ENCODE assay signal across 8 mouse cellular contexts in genomic region chr1:74600501-74601266, GRCm38 (mm10). TPM values are rescaled to one million over a fixed set of nuclear protein-coding genes. Genes with fewer than 3 reads are reported as not detected.
A peak's percentile ranks its signal among the peaks of the same experiment; 100 is the strongest.
DNase-seq lines count a peak whose midpoint lies in the region; ATAC-seq and TF ChIP-seq lines count a peak whose summit lies in the region.

No protein-coding gene starts in this region.

- intact Hi-C loops in heart, postnatal 36 days (cut with DNase I) = loop anchor here (1.0 to 5.0 kb wide), 2 partner anchors 11 to 712 kb away; no protein-coding TSS in a partner anchor
- intact Hi-C loops in left cerebral cortex, postnatal 25 days (cut with DNase I) = loop anchor here (10.0 kb wide), 1 partner anchor 64 kb away; the partner anchor contains the start of gene Ttll4

- TF ChIP-seq POLR2A in MEL (IDR thresholded peaks at IDR 0.05; ENCODE audit: control insufficient read depth in 1 of 2, insufficient read depth in 1 of 2, low read depth in 1 of 2, low read length in 2 of 2, poor library complexity in 1 of 2) = no peak; a peak in 1 of 4 replicates

- DNase-seq in heart, postnatal 36 days = no peak
- DNase-seq in MEL (ENCODE audit: low read depth, low spot score) = no peak
- DNase-seq in lung, postnatal 14 days = peak; percentile 4
- no peak for DNase-seq in left cerebral cortex, postnatal 25 days (ENCODE audit: low spot score in 2 of 2)
- DNase-seq in cerebellum, postnatal 4 days (ENCODE audit: low spot score in 2 of 2) = no peak
- DNase-seq in thymus, postnatal 4 days = no peak

- TF ChIP-seq CTCF in MEL (IDR thresholded peaks at IDR 0.05 in 2 of 3, conservative IDR thresholded peaks at IDR 0.05 in 1 of 3; ENCODE audit: control insufficient read depth in 1 of 3, insufficient read depth in 1 of 3, low read depth in 2 of 3, low read length in 3 of 3, poor library complexity in 1 of 3, severe bottlenecking in 1 of 3) = no peak

- H3K79me2 ChIP-seq in MEL (ENCODE audit: control insufficient read depth, insufficient read depth, low read length, poor library complexity) = peaks cover 7% of the 10 kb centered on the region

- no peak for TF ChIP-seq EP300 in MEL (IDR thresholded peaks at IDR 0.05; ENCODE audit: low read depth in 1 of 2, low read length in 2 of 2)

- peaks cover 40% of the 10 kb centered on the region for H3K36me3 ChIP-seq in heart, embryonic 13.5 days
- peaks cover 0 to 6% of the 10 kb centered on the region in 2 experiments; a peak in 3 of 4 replicates for H3K36me3 ChIP-seq in MEL (ENCODE audit: control insufficient read depth in 1 of 2, insufficient read depth in 2 of 2, low read length in 2 of 2)

- H3K4me1 ChIP-seq in heart, embryonic 13.5 days = peaks cover 15% of the 10 kb centered on the region
- H3K4me1 ChIP-seq in MEL (ENCODE audit: control insufficient read depth in 1 of 2, insufficient read depth in 2 of 2, low read length in 2 of 2) = peaks cover 0 to 2% of the 10 kb centered on the region in 2 experiments; a peak in 1 of 4 replicates

- H3K4me3 ChIP-seq in heart, embryonic 13.5 days = peak overlapping the region; percentile 93
- peak overlapping the region; percentile 85 to 97 for H3K4me3 ChIP-seq in MEL (ENCODE audit: control insufficient read depth in 1 of 2, insufficient read depth in 1 of 2, low read depth in 2 of 2, low read length in 2 of 2)

- H3K4me2 ChIP-seq in heart, embryonic 13.5 days = peak overlapping the region; percentile 86

- WGBS in heart, embryonic 13.5 days = 7% methylated on average over 26 of the region's 26 CpGs

- no peaks in the 10 kb centered on the region for H3K9me3 ChIP-seq in heart, embryonic 13.5 days
- no peaks in the 10 kb centered on the region for H3K9me3 ChIP-seq in MEL (replicated peaks; ENCODE audit: insufficient read depth, low read length)

- TF ChIP-seq RAD21 in MEL (IDR thresholded peaks at IDR 0.05; ENCODE audit: low read depth, low read length) = no peak

- peak overlapping the region; percentile 91 for H3K9ac ChIP-seq in heart, embryonic 13.5 days
- peak overlapping the region; percentile 92 for H3K9ac ChIP-seq in MEL (ENCODE audit: control insufficient read depth, low read depth, low read length, poor library complexity, severe bottlenecking)

- no peak for ATAC-seq in heart, embryonic 13.5 days (ENCODE audit: extremely low read depth, insufficient number of reproducible peaks, low FRiP score, low TSS enrichment)
- ATAC-seq in granulocyte monocyte progenitor cell, adult 5-6 weeks (replicated peaks; ENCODE audit: poor library complexity, severe bottlenecking) = peak; percentile 53

- H3K27ac ChIP-seq in heart, embryonic 13.5 days (replicated peaks) = peak overlapping the region; percentile 62
- H3K27ac ChIP-seq in MEL (ENCODE audit: control insufficient read depth, low read depth, low read length) = peak overlapping the region; percentile 35

- no peaks in the 10 kb centered on the region for H3K27me3 ChIP-seq in heart, embryonic 13.5 days (replicated peaks)
- H3K27me3 ChIP-seq in MEL (ENCODE audit: control insufficient read depth in 1 of 2, insufficient read depth in 2 of 2, low read length in 2 of 2) = no peaks in the 10 kb centered on the region

TF ChIP-seq in MEL, 35 proteins besides CTCF, POLR2A, EP300 and RAD21:
- TF ChIP-seq JUND (IDR thresholded peaks at IDR 0.05; ENCODE audit: low read depth, low read length) (no peak), ZNF384 (IDR thresholded peaks at IDR 0.05; ENCODE audit: low read depth, low read length) (peak; percentile 70), POLR2AphosphoS5 (IDR thresholded peaks at IDR 0.05; ENCODE audit: borderline replicate concordance, low read depth, low read length) (no peak), MXI1 (IDR thresholded peaks at IDR 0.05; ENCODE audit: low read depth, low read length) (no peak), RCOR1 (IDR thresholded peaks at IDR 0.05; ENCODE audit: low read depth, low read length) (no peak), KAT2A (conservative IDR thresholded peaks at IDR 0.05; ENCODE audit: low read depth, low read length) (no peak)

RNA-seq across cellular contexts. Expression of gene Rnf25, which starts 0.5 kb away (rescaled TPM):
- polyA plus RNA-seq in heart, embryonic 13.5 days (2015; fragmentation: Nextera tagmentation; extraction: Ambion mirVana) = 23.7 and 24.5 TPM in 2 replicates
- 10 to 100 TPM; 16.1 to 17.4 TPM for total RNA-seq in heart, postnatal 36 days (2021)
- total RNA-seq in MEL (2012; rRNA removed) = 26.2 and 32.4 TPM in 2 replicates
- polyA plus RNA-seq in MEL (2012; ENCODE audit: insufficient read depth in 1 of 2, insufficient read length in 2 of 2, low read depth in 1 of 2, low replicate concordance in 2 of 2, missing spikeins in 1 of 2) = 10 to 100 TPM in 1 of 2 experiments, not detected in 1; 49.7 TPM
- total RNA-seq in granulocyte monocyte progenitor cell, adult 5-6 weeks (2014; fragmentation: Nextera tagmentation) = 20.8 and 34.3 TPM in 2 replicates
- 17.5 and 28.2 TPM in 2 replicates for total RNA-seq in granulocyte monocyte progenitor cell, adult 5-6 weeks (2017)
- total RNA-seq in left cerebral cortex, postnatal 25 days (2021) = 10 to 100 TPM; 54.9 to 65.2 TPM

RNA-seq across cellular contexts. Expression of gene Stk36, which starts 0.6 kb away (rescaled TPM):
- polyA plus RNA-seq in heart, embryonic 13.5 days (2015; fragmentation: Nextera tagmentation; extraction: Ambion mirVana) = 2.8 and 3.5 TPM in 2 replicates
- 1 to 10 TPM in 1 of 2 experiments, under 1 TPM in 1; 0.65 to 1.1 TPM for total RNA-seq in heart, postnatal 36 days (2021)
- total RNA-seq in MEL (2012; rRNA removed) = 0.23 and 0.26 TPM in 2 replicates
- under 1 TPM in 1 of 2 experiments, not detected in 1; 0.89 TPM for polyA plus RNA-seq in MEL (2012; ENCODE audit: insufficient read depth in 1 of 2, insufficient read length in 2 of 2, low read depth in 1 of 2, low replicate concordance in 2 of 2, missing spikeins in 1 of 2)
- 0.26 TPM in 1 of 2 replicates, not detected in the other for total RNA-seq in granulocyte monocyte progenitor cell, adult 5-6 weeks (2014; fragmentation: Nextera tagmentation)
- not detected in 2 replicates for total RNA-seq in granulocyte monocyte progenitor cell, adult 5-6 weeks (2017)
- 1 to 10 TPM; 3.8 to 4.3 TPM for total RNA-seq in left cerebral cortex, postnatal 25 days (2021)

RNA-seq across cellular contexts. Expression of gene Bcs1l, which starts 12.6 kb away (rescaled TPM):
- 20.5 and 21.7 TPM in 2 replicates for polyA plus RNA-seq in heart, embryonic 13.5 days (2015; fragmentation: Nextera tagmentation; extraction: Ambion mirVana)
- 10 to 100 TPM; 28.7 to 37.0 TPM for total RNA-seq in heart, postnatal 36 days (2021)
- 24.5 and 27.7 TPM in 2 replicates for total RNA-seq in MEL (2012; rRNA removed)
- polyA plus RNA-seq in MEL (2012; ENCODE audit: insufficient read depth in 1 of 2, insufficient read length in 2 of 2, low read depth in 1 of 2, low replicate concordance in 2 of 2, missing spikeins in 1 of 2) = 10 to 100 TPM in 1 of 2 experiments, not detected in 1; 35.0 TPM
- 29.0 and 30.3 TPM in 2 replicates for total RNA-seq in granulocyte monocyte progenitor cell, adult 5-6 weeks (2014; fragmentation: Nextera tagmentation)
- total RNA-seq in granulocyte monocyte progenitor cell, adult 5-6 weeks (2017) = 20.0 and 28.8 TPM in 2 replicates
- 10 to 100 TPM; 24.3 to 26.8 TPM for total RNA-seq in left cerebral cortex, postnatal 25 days (2021)

RNA-seq across cellular contexts. Expression of gene Zfp142, which starts 12.6 kb away (rescaled TPM):
- polyA plus RNA-seq in heart, embryonic 13.5 days (2015; fragmentation: Nextera tagmentation; extraction: Ambion mirVana) = 4.9 and 5.1 TPM in 2 replicates
- total RNA-seq in heart, postnatal 36 days (2021) = 10 to 100 TPM in 1 of 2 experiments, 1 to 10 TPM in 1; 8.4 to 10.2 TPM
- total RNA-seq in MEL (2012; rRNA removed) = 9.2 and 10.6 TPM in 2 replicates
- polyA plus RNA-seq in MEL (2012; ENCODE audit: insufficient read depth in 1 of 2, insufficient read length in 2 of 2, low read depth in 1 of 2, low replicate concordance in 2 of 2, missing spikeins in 1 of 2) = 10 to 100 TPM in 1 of 2 experiments, not detected in 1; 21.8 TPM
- 16.3 and 17.1 TPM in 2 replicates for total RNA-seq in granulocyte monocyte progenitor cell, adult 5-6 weeks (2014; fragmentation: Nextera tagmentation)
- 9.5 and 10.0 TPM in 2 replicates for total RNA-seq in granulocyte monocyte progenitor cell, adult 5-6 weeks (2017)
- 10 to 100 TPM; 27.5 to 29.7 TPM for total RNA-seq in left cerebral cortex, postnatal 25 days (2021)

RNA-seq across cellular contexts. Expression of gene Usp37, which starts 56.6 kb away (rescaled TPM):
- 19.1 and 19.2 TPM in 2 replicates for polyA plus RNA-seq in heart, embryonic 13.5 days (2015; fragmentation: Nextera tagmentation; extraction: Ambion mirVana)
- total RNA-seq in heart, postnatal 36 days (2021) = 10 to 100 TPM in 1 of 2 experiments, 1 to 10 TPM in 1; 6.7 to 10.1 TPM
- total RNA-seq in MEL (2012; rRNA removed) = 24.0 and 27.7 TPM in 2 replicates
- 10 to 100 TPM; 17.8 to 77.6 TPM for polyA plus RNA-seq in MEL (2012; ENCODE audit: insufficient read depth in 1 of 2, insufficient read length in 2 of 2, low read depth in 1 of 2, low replicate concordance in 2 of 2, missing spikeins in 1 of 2)
- 26.4 and 54.1 TPM in 2 replicates for total RNA-seq in granulocyte monocyte progenitor cell, adult 5-6 weeks (2014; fragmentation: Nextera tagmentation)
- total RNA-seq in granulocyte monocyte progenitor cell, adult 5-6 weeks (2017) = 37.1 and 37.4 TPM in 2 replicates
- 10 to 100 TPM; 23.2 to 27.0 TPM for total RNA-seq in left cerebral cortex, postnatal 25 days (2021)
